Mouse (Mus musculus): Measurements from ENCODE around the gene Zbtb24.
A peak's percentile ranks its signal among the peaks of the same experiment; 100 is the strongest.
"Not testable (repeated sequence)": the region's sequence is repeated elsewhere in the genome, so short reads cannot be mapped to it uniquely, and the experiment has no call there.

Gene Zbtb24

DNA sequence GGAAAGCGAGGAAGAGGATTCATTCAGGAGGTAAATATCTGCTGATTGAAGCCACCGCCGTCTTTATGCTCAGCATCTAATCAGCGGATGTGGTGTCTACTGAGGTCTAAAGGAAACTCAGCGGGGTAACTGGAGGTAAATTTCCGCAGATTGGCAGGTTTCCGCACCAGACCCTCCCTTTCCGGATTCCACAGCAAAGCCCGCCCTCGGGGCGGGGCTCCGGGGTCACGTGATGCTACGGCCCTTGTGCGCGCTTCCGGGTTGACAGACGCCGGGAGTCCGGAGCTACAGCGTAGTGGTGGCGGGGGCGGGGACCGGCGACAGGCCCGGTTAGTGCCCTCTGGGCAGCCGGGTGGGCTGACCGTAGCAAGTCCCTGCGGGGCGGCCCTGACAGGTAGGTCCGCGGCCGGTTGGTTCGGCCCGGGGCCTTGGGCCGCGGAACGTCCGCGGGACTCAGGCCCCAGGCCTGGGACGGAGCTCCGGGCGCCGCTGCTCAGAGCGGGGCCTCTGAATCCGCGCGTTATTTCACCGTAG, at the start of gene Zbtb24:
Gene Zbtb24, plus strand, starts transcription at position 247 of the 534 bp plus-strand sequence.
- DNase-seq, result peak; percentile 95

DNA sequence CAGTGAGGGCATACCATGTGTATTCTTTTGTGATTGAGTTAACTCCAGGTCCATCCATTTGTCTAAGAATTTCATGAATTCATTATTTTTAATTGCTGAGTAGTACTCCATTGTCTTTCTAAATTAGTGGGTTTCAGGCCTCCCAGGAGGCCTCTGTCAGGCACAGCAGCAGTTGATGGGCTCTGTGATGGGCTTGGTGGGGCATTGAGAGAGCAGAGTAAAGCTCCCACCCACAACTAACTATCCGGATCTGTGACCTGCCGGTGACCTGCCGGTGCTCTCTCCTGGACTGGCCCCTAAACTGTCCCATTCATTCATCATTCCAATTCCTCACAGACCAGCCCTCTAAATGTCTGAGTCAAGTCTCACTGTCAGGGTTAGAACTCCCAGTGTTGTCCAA, 49.1 kb upstream of the Zbtb24 start:
- DNase-seq, result no peak

DNA sequence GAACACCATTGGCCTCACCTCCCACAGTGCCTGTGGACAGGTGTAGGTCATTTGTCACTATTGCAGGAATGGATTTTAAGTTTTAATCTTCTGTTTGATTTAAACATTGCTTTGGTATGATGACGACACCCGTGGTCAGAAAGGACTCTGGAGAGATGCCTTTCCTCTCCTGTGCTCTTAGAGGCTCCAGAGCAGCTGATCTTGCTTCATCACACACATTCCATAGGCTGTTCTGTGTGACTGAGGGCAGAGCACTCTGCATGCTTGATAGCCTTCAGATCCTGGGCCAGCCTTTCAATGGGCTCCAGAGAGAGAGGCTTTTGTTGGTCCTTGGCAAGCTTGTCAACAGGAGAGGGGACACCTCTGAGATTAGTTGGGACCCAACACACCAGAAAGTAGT, 46.8 kb upstream of the Zbtb24 start:
- DNase-seq, result no peak

DNA sequence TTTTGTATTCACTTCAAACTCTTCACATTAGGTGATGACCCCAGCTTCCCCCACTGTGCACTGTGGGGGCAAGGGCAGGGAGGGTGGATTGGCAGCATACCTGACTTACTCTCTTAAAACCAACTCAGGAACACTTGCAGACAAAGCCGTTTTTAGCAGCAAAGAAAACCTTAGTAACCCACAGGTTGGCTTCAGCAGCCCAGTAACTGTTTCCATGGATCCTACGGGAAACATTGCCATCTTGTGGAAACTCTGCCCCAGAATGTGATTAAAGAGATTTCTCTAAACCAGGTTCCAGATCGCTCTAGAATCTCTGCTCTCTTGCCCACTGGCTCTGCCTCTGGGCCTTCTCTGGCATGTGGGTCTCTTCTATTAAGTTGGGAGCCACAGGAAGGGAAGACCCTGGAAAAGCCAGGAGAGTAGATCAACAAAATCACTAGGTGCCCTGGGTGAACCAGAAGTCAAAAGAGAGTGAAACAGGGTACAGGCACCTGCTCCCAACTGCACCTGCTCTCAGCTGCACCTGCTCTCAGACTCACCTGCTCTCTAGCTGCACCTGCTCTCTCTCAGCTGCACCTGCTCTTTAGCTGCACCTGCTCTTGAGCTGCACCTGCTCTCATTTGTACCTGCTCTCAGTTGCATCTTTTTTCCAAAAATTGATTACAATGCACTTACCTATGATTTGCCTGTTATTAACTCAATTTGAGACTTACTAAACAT, 46.1 kb upstream of the Zbtb24 start:
- DNase-seq, result no peak

DNA sequence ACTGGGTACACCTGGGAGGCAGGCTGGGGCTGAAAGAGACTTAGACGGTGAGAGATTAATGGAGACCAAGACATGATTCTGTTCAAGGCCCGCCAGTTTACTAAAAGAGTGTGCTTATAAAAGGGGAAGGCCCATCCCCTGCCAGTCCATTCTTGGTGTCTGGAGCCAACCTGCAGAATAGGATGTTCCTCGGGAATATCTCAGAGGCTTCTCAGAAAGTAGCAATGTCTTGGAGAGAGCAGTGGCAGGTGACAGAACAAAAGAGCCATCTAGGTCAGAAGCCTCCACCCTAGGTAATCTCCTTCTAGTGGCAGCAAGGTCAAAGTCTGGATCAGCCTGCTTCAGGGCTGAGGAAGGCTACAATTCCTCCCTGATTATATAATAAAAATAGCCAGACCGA, 40.0 kb upstream of the Zbtb24 start:
- not testable (repeated sequence) for DNase-seq

DNA sequence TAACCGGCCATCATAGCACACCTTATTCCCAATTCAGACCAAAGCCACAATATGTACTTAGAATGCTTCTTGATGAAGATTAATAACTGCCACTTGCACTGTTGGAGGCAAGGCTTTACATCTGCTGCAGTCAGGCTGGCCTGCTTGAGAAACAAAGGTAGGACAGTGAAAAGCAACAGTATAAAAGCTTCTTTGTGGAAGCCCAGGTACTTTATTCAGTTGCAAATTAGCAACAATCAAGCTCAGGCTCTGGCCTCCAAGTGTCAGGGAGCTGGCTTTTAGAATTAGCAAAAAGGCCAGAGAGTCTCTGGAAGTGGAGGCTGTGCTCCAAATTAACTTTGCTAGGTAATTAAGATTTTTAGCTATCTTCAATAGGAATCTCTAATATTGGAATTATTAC, 39.4 kb upstream of the Zbtb24 start:
- DNase-seq, result not testable (repeated sequence)

DNA sequence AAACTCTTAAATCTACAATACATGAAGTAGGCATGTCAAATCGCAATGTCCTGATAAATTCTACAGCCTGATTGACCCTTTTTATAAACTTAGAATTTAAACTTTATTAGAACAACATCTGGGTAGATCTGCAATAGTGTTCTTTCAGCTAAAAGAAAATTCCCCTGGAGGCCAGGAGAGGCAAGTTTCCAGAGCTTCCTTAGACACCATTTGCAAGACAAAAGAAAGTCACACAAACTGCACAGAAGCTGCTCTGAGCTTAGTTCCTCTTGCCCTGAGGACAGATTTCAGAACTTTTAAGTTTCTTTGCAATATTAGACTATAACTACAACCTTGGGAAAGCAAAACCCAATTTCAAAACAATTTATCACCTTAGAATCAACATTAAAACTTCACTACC, 36.7 kb upstream of the Zbtb24 start:
- DNase-seq, result not testable (repeated sequence)

DNA sequence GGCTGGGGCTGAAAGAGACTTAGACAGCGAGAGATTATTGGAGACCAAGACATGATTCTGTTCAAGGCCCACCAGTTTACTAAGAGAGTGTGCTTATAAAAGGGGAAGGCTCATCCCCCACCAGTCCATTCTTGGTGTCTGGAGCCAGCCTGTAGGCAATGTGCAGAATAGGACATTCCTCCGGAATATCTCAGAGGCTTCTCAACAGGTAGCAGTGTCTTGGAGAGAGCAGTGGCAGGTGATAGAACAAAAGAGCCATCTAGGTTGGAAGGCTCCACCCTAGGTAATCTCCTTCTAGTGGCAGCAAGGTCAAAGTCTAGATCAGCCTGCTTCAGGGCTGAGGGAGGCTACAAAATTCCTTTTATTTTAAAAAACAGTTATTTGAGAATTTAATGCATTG, 34.8 kb upstream of the Zbtb24 start:
- not testable (repeated sequence) for DNase-seq

DNA sequence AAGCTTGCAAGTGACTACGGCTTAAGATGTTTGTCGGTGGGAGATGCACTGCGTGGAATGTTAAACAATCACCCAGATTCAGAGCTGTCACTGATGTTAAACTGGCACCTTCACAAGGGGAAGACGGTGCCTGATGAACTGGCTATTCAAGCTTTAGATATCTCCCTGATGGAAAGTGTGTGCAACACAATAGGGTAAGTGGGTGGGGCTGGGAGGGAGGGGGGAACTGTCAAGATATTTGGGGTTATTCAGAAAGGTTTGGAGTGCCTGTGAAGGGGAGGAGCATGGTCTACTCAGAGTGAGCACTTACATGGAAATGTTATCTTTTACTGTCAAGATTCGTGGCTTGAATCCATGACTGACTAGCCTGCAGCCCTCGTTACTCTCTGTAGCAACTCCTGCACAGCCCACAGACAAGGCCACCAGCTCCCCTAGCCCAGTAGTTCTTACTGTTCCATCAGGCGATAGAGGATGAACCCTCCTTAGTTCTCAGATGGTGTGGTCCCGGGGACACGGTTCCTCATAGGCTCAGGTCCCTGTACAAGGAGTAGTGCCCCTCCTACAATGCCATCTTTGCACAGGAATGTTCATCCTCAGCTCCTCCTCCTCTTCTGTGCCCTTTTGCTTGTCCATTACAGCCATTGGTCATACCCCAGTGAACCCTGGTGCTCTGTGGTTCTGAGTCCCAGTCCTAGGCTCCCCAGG, 29.5 kb upstream of the Zbtb24 start:
- DNase-seq, result no peak

DNA sequence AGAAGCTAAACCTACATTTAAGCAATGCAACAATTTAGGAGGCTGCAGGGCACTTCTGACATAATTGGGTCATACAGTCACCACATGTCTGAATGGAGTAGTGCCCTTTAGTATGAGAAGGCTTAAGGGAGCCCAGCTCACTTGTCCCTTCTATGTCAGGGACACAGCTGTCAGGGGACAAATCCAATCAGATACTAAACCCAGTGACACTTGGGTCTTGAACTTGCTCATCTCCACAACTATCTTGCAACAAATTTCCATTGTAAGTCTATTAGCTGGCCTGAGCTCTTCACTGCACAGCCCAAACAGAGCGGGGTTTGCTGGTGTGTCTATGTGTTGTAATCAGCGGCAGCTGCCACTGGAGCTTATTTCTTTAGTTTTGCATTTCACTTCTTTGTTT, 26.5 kb upstream of the Zbtb24 start:
- DNase-seq, result no peak

DNA sequence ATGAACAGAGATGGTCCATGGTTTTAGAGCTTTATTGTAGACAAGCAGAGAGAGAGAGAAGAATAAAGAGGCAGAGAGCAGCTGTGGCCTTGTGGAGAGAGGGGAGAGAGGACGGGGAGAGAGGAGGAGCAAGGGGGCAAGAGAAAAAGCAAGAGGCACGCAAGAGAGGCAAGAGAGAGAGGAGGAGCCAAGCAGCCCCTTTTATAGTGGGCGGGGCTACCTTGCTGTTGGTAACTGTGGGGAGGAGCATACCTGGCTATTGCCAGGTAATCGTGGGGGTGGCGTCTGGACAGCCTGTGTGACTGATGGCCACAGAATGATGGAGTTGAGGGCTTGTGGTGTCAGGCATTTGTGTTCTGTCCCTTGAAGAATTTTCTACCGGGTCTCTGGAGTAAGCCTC, 23.8 kb upstream of the Zbtb24 start:
- DNase-seq, result no peak

DNA sequence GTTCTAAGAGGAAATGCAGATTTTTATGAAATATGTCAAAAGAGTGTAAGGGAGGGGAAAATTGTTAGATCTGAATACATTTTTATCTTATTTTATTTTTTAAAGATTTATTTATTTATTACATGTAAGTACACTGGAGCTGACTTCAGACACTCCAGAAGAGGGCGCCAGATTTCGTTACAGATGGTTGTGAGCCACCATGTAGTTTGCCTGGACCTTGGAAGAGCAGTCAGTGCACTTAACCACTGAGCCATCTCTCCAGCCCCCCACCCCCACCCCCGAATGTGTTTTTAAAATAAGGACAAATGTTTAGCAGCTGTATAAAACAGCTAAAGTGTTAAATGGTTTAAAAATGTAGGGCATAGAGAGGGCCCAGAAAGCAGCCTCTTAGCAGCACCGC, 15.6 kb upstream of the Zbtb24 start:
- peak; percentile 44 for DNase-seq

DNA sequence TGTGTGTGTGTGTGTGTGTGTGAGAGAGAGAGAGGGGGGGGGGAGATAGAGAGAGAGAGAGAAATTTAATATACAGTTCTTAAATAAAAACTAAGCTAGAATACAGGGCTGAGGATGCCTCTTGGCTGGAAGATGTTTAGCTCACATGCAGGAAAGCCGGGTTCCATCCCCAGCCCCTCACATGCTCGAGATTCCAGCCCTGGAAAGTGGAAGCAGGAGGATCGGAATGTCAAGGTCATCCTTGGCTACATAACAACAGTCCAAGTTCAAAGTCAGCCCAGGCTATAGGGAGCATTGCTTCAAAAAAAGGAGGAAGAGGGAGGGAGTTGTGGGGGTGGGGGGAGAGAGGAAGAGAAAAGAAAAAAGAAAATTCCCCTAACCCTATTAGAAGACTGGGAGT, 15.0 kb upstream of the Zbtb24 start:
- no peak for DNase-seq

DNA sequence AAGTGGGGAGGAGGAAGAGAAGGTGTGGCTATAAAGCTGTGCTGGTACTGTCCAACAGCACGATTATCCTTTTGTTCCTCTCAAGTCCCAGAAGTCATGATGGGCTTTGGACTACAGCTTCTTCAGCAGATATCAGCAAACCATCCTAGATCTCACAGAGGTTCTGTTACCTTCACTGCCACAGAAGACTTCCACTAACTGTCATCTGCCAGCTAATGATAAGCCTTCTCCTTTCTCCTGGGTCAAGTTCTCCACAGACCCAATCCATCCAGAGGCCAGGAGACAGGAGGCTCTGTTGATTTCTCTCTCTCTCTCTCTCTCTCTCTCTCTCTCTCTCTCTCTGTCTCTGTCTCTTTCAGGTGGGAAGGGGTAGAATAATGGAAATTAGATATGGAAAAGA, 2.0 kb upstream of the Zbtb24 start:
- DNase-seq, result no peak

DNA sequence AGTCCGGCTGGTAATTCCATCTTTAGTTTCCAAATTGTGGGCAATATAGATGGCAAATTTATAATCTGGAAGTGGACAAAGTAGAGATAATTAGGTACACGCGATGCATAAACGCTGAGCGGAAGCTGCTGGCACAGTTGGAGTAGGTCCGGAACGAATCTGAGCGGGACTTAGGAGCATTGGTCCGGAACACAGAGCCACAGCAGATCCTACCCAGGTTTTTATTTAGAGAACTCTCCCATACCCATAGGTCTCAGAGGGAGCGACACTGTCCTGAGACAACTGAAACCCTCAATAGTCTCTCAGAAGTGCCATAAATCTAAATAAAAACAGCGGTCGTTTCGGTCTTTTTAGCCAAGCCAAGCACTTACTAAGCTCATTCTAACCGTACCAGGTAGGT, 499 bp upstream of the Zbtb24 start:
- no peak for DNase-seq

DNA sequence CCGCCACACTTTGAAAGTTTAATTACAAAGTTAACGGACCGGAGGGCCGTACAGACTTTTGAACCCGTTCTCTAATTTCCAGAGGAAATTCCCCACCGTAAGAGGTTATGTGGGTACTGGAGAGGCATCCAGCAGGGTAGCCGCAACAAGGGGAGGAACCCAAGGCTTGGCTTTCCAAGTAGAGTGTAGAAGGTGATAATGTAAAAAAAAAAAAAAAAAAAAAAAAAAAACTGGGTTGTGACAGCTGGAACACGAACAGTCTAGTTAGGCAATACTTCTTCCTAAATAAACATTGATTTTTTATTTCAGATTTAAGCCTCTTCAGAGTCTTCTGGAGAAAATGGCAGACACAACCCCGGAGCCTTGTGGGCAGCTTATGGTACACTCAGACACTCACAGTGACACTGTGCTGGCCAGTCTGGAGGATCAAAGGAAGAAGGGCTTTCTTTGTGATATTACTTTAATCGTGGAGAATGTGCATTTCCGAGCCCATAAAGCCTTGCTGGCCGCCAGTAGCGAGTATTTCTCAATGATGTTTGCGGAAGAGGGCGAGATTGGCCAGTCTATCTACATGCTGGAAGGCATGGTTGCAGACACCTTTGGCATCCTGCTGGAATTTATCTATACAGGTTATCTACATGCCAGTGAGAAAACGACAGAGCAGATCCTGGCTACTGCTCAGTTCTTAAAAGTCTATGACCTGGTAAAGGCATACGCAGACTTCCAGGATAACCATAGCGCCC, 768 bp downstream of the Zbtb24 start:
- no peak for DNase-seq

DNA sequence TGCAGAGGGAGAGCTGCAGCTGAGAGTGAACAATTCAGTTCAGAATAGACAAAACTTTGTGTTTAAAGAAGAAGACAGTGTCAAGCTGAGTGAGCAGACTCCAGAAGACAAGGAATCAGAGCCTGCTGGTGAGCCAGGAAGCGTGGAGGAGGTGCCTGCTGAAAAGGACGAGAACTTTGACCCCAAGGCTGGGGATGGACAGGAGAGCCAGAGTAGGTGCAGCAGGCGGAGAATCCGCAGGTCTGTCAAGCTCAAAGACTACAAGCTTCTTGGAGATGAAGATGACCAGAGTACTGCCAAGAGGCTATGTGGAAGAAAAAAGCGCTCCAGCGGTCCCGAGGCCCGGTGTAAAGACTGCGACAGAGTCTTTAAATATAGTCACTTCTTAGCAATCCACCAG, 1.5 kb downstream of the Zbtb24 start:
- DNase-seq, result no peak

DNA sequence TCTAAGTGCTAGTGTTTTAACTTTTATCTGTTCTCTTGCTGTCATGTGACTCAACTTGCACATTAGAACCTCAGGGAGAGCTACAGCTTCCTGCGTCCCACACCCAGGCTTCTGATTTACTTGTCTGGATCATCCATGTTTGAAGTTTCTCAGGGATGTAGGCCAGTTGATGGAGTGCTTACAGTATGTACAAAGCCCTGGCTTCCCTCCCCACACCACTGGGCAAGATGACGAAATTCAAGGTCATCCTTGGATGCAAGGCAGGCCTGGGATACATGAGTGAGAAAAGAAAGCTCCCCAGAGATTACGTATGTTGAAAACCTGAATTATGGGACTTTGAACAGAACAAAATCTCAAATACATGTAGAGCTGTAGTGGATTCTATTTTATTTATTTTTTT, 2.6 kb downstream of the Zbtb24 start:
- no peak for DNase-seq

DNA sequence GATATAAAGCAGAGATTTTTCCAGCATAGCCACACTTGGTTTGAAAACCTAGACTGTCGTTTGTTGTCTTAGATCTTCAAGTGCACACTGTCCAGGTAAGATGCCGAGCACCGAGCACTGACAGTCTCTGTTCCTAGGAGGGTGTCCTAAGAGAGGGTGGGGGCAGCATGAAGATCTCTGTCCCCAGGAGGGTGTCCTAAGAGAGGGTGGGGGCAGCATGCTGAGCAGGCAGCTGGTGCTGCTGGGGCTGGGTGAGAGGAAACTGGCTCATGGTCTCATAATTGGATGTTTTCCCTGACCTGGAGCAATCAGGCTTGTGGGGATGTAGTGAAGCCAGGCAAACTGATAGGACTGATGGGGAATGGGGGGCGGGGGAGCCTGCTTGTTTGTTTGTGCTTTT, 9.8 kb downstream of the Zbtb24 start:
- DNase-seq, result no peak

DNA sequence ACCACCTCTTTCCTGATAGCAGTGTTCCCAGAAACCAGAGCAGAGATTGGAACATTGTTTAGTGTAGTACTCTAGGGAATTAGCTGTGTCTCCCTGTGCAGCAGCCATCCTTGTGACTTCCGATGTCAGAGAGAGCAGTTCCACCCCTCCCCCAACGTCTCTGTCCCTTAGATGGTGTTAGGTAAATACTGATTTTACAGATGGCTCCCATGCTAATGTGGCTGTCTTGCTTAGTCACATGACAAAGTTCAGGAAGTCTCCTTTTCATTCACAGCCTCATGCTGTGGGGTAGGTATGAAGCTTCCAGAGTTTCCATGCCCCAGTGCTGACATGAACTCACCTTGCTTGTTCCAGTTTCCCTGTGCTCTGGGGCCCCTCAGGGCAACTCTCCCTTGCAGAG, 10.3 kb downstream of the Zbtb24 start:
- DNase-seq, result no peak

DNA sequence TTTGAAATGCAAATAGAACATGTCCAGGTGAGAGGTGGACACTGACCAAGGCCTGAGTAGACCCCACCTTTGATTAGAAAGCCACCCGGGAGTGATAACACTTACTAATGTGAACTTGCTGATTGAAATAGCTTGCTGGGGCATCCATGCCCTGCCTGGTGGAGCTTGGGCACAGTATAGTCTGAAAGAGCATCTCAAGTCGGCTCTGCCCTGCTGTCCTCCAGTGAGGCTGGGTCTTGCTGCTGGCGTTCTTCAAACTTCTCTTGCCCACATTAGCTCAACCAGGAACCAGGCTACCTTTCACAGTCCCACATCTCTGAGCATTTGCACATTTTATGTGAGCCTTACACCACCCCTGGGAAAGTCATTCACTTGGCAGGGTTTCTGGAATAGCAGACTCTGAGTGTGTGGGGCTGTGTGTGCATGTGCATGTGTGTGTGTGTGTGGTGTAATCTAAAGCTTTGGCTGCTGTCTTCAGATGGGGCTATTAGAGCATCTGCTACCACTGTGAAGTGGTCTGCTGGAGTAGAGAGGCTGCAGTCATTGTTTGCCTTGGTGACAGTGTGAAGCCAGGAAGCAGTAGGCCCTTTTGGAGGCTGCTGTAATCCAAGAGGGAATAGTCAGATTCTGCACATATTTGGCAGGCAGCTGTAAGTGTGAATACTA, 11.0 kb downstream of the Zbtb24 start:
- DNase-seq, result no peak

DNA sequence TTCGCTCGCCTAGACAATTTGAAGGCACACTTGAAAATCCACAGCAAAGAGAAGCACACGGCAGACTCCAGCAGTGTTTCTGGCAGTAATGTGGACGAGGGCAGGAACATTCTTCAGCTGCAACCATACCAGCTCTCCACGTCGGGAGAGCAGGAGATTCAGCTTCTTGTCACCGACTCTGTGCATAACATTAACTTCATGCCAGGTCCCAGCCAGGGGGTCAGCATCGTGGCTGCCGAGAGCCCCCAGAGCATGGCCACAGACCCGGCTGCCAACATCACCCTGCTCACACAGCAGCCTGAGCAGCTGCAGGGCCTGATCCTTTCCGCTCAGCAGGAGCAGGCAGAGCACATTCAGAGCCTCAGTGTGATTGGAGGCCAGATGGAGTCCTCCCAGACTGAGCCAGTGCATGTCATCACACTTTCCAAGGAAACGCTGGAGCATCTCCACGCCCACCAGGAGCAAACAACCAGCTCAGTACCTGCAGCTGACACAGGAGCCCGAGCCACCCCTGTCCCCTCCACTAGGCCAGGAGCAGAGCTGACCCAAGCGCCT, 14.3 kb downstream of the Zbtb24 start:
- no peak for DNase-seq

DNA sequence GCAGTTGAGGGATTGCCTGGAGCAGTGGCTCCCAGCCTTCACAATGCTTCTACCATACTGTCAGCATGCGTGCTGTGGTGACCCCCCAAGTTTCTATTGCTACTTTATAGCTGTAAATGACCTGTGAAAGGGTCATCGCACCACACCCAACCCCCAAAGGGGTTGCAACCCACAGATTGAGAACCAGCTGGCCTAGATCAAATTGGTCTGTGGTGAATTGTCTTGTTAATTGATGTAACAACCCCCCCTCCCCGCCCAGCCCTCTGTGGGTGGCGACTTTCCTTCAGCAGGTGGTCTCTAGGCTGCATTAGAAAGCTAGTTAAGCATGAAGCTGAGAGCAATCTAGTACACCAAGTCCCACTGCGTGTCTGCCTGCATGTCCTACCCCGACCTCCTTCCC, 17.1 kb downstream of the Zbtb24 start:
- DNase-seq, result no peak

Measured in layer of hippocampus, adult 9-11 months (tissue).